Mouse (Mus musculus): ENCODE results near the gene Olfr1396.
A peak's percentile ranks its signal among the peaks of the same experiment; 100 is the strongest.

Olfr1396 gene

DNA sequence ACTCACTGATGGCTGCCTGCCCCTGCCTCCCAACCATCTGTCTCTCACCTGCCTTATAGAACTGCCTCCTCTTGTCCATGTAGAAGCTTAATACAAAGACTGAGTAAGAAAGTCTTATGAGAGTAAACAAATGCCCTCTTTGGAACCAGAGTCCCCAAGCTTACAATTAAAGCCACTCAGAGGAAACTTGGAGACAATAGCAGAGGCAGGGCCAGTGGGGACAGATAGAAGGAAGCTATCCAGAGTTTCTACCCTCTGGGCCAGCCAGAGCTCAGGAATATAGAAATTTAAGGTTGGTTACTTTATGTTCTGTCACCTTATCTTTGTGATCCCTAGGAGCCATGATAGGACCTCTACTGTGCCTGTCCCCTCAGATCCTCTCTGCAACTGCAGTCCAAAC, at the start of gene Olfr1396:
Gene Olfr1396 (minus strand): TSS at position 101 of the 400 bp plus-strand sequence.
- DNase-seq (ENCODE audit: low read depth, low spot score) = no peak

GRCm38 (mm10) chr11:49156821-49157814, 42.4 kb upstream of the Olfr1396 start:
- DNase-seq (ENCODE audit: low read depth, low spot score) = peak; percentile 2

GRCm38 (mm10) chr11:49154077-49154476, 39.4 kb upstream of the Olfr1396 start, which contains the start of gene Olfr1394:
TSS of gene Olfr1394 (plus strand) at chr11:49154377.
- DNase-seq (ENCODE audit: low read depth, low spot score) = no peak

- DNase-seq (ENCODE audit: low read depth, low spot score) = no peak
These were observed 27.3 kb upstream of the Olfr1396 start, which contains the start of gene Olfr1395 for GRCm38 (mm10) chr11:49141974-49142373. TSS of gene Olfr1395 (plus strand) at chr11:49142274.

GRCm38 (mm10) chr11:49124169-49124568, 9.5 kb upstream of the Olfr1396 start:
- no peak for DNase-seq (ENCODE audit: low read depth, low spot score)

DNA sequence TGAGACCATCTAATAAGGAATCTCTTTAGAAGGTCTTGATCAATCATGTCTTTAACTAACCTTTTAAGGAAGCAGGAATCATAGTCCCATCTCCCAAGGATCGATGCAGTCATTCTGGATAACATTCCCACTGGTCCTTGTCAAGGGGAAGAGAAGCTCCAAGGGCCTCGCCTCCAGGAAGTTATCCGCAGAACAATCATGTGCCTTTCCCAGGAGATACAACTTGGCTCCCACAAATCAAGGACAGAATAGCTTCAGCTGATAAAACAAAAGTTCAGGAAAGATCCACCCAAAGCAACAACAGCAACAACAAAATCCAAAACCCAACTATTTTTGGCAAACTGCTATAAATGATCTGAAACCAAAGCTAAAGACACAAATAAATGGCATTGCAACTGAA, 5.0 kb upstream of the Olfr1396 start:
- DNase-seq (ENCODE audit: low read depth, low spot score) = no peak

DNA sequence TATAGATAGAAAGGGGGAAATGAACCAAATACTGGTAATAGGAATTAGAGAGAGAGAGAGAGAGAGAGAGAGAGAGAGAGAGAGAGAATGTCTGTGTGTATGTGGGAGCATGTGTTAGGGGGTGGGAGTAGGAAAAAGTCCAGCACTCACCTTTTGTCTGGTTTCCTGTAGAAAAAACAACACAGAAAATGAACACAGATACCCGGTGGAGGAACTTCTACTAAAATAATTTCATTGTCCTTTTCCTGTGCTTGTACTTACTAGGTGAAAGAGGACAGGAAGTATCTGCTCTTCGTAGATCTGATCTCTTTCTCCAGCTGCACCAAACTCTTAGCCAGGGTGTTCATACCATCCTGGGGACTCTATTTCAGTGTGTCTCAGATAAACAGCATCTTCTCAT, 516 bp downstream of the Olfr1396 start:
- no peak for DNase-seq (ENCODE audit: low read depth, low spot score)

DNA sequence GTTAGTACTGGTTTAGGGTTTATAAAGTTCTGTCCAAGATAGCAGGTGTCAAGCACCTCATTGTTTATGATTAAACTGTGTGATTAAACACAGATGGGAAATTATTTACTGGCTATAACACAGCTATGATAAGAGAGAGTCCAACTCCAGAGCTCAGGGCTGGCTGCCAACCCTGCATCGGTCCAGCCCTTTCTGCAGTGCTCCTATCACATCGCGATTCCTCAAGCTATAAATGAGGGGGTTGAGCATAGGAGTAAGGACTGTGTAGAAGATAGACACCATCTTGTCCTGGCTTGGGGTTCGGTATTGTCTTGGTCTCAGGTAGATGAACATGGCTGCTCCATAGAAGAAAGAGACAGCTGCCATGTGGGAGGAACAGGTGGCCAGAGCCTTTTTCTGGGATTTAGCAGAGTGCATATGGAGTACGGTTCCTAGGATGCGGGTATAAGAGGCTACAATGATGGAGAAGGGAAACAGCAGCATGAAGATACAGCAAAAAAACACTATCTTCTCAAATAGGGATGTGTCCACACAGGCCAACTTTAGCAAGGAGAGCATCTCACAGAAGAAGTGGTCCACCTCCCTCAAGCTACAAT, 2.0 kb downstream of the Olfr1396 start:
- DNase-seq (ENCODE audit: low read depth, low spot score) = no peak

DNA sequence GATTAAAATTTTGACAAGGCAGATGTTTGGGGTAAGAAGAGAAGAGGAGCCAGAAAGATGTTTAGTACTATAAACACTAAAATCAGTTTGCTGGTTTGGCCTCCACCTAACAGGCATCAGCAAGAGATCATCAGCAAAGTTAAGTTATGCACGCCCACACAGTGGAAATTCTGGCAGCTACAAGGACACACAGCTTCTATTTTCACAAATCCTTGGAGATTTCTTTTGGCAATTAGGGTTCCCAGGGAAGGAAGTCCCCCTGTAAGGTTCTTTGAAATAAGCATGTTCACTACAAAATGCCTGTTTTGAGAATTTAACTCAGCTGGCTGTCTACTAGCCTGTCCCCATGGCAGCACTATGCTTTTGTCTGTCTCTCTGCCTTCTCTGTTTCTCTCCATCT, 3.7 kb downstream of the Olfr1396 start:
- DNase-seq (ENCODE audit: low read depth, low spot score) = no peak

DNA sequence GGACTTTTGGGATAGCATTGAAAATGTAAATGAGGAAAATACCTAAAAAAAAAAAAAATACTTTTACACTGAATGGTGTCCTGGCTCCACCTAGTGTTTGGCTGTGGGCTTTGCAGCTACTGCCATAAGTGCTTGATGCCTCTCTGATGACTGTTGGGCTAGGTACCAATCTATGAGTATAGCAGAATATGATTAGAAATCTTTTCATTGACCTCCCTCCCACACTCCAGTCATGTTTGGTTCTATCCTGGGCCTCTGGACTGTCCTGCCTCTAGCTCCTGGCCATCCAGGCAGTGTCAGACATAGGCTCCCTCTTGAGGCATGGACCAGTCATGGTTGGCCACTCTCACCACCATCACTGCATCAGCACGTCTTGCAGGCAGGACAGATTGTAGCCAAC, 5.8 kb downstream of the Olfr1396 start:
- peak; percentile 50 for DNase-seq (ENCODE audit: low read depth, low spot score)

- DNase-seq (ENCODE audit: low read depth, low spot score) = no peak
These were observed 6.8 kb downstream of the Olfr1396 start for GRCm38 (mm10) chr11:49107650-49108537.

GRCm38 (mm10) chr11:49105752-49106151, 8.9 kb downstream of the Olfr1396 start:
- no peak for DNase-seq (ENCODE audit: low read depth, low spot score)

- DNase-seq (ENCODE audit: low read depth, low spot score) = peak; percentile 79
These were observed 11.5 kb downstream of the Olfr1396 start for GRCm38 (mm10) chr11:49103047-49103693.

DNA sequence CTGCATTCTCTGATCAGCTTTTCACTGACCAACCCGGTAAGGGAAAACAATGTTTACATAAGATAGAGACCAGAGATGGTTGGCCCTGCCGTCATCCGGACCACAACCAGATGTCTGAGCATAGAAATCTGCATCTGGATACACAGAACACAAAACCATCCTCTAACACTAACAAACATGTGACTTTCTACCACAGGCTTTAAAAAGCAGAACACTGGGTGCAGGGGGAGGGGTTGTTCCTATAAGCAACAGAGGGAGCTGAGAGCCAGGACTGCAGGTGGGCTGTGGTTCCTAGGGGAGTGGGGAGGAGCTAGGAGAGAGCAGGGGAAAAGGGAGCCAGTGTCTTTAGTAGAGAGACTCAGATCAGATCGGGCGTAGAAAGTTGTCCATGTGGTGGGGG, 13.2 kb downstream of the Olfr1396 start:
- DNase-seq (ENCODE audit: low read depth, low spot score) = no peak

DNA sequence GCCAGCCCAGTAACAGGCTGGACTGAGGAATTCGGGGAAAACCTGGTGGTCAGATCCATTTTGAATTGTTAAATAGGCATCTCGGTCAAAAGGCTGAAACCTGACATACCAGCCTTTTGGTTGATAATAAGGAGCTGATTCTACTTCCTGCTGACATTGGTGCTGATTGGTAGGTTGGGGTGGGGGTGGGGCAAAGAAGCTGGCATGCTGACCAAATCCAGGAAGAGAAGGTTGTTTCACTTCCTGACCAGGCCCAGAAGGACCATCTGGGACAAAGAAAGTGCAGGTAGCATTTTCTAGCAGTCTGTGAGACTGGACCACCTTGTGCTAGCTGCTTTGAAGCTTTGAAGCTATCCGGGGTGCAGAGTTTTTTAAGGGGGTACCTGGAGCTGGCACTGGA, 14.3 kb downstream of the Olfr1396 start:
- DNase-seq (ENCODE audit: low read depth, low spot score) = peak; percentile 60

DNA sequence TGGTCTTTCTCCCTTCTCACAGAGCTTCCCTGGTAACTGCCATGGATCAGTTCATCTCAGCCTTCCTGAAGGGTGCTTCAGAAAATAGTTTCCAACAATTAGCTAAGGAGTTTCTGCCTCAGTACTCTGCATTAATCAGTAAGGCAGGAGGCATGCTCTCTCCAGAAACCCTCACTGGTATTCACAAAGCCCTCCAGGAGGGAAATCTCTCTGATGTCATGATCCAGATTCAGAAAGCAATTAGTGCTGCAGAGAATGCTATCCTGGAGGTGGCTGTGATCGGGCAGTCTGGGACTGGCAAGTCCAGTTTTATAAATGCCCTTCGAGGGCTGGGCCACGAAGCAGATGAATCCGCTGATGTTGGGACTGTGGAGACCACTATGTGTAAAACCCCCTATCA, 19.3 kb downstream of the Olfr1396 start:
- DNase-seq (ENCODE audit: low read depth, low spot score) = no peak

DNA sequence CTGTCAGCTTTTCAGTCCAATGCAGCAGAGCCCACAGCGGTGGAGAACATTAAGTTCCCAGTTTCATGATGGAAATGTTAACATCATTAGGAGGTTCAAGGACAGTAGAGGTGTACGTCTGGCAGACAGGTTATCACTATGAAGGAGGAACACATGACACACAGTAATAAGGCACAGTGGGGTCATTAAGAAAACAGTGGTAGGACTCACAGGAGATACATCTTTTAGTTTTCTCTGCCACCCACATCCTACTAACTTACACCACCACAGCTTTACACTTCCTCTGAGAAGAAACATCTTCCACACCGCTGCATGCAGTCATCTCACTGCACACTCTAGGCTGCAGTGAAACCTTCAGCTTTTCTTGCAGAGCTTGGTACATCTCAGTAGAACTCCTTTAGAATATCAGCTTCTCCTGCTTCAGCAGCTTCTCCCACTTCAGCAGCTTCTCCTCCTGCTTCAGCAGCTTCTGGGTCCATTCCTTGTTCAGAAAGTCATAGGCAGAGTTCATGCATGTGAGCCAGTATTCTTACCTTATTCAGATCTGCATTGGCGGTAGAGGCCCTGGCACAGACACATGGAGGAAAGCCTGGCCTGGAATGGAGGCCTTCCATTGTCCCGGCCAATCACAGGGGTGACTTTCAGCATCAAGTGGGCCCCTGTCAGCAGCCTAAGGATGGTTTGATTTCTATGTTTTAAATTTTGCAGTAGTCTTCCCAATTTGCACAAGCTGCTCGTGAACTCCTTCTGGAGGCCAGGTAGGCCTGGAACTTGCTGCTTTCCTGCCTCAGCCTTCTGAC, 20.6 kb downstream of the Olfr1396 start:
- no peak for DNase-seq (ENCODE audit: low read depth, low spot score)

DNA sequence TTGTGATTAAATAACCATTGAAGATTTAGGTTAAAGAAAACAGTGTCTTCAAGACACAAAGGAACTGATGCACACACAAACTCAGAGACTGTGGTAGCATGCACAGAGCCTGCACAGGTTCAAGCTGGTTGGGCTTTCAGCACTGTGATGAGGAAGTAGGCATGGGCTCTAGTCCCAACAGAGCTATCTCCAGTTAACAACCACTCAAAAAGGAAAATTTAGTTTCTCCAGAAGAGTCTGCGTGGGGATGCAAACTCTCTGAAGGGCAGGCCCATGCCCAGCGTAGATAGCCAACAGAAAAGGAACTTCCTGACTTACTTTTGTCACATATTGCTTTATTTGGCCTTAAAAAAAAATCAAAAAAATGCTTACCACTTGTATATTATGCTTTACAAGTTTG, 21.9 kb downstream of the Olfr1396 start:
- no peak for DNase-seq (ENCODE audit: low read depth, low spot score)

DNA sequence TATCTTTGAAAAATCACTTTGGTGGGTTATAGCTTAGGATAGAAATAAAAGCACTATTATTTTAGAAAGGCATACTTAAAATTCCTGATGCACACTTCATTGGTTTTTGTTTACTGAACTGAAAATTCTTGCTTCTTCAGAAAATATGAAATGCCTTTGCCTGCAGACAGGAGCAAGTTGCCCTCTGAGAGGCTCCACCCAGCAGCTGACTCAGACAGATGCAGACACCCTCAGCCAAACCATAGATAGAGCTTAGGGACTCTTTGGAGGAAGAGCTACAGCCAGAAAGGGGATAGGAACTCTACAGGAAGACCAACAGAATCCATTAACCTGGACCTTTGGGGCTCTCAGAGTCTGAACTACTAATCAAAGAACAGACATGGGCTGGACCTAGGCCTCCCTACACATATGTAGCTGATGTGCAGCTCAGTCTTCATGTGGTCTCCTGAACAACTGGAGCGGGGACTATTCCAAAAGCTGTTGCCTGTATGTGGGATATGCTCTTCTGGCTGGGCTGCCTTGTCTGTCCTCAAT, 22.6 kb downstream of the Olfr1396 start:
- DNase-seq (ENCODE audit: low read depth, low spot score) = no peak

- no peak for DNase-seq (ENCODE audit: low read depth, low spot score)
These were observed 23.5 kb downstream of the Olfr1396 start for GRCm38 (mm10) chr11:49091171-49091570.

Measured in A20 (cell line).